15 mouse cellular contexts compared by ENCODE assay signal in the genomic region with DNA sequence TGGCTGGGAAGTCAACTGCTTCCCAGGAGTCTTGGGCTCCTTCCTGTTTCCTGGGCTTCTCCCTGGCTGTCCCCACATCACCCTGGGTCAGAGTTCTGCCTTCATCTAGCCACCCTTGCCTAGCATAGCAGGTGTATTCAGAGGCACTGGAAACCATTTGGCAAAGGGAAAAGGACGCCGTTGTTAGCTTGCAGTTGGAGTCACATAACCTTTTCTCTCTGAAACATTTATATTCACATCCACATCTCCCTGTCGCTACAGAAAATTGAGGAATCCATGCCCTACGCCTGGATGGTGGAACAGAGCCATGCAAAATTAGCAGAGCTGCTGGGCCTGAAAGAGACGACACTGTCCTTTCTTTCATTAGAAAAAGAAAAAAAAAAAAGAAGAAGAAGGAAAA. TPM values are rescaled to one million over a fixed set of nuclear protein-coding genes. Genes with fewer than 3 reads are reported as not detected.
A peak's percentile ranks its signal among the peaks of the same experiment; 100 is the strongest.
DNase-seq lines count a peak whose midpoint lies in the region; ATAC-seq lines count a peak whose summit lies in the region.
"Had no signal": no experiment of that assay in that cellular context is flagged by ENCODE, and none has a peak within 500 bp of the region (broad histone marks: within the 10 kb centered on the region; RNA-seq: fewer than 3 reads in every experiment).

No protein-coding gene starts in this region.

- no peak overlapping the region for H3K9ac ChIP-seq in intestine, embryonic 16.5 days (ENCODE audit: low read depth, low read length)
- H3K9ac ChIP-seq: embryonic facial prominence, embryonic 13.5 days; midbrain, embryonic 12.5 days had no signal

- H3K36me3 ChIP-seq in intestine, embryonic 16.5 days (ENCODE audit: control insufficient read depth, insufficient read depth, low read length): no peaks in the 10 kb centered on the region
- H3K36me3 ChIP-seq: embryonic facial prominence, embryonic 13.5 days; midbrain, embryonic 12.5 days had no signal

- no peak overlapping the region for H3K27ac ChIP-seq in intestine, embryonic 16.5 days (ENCODE audit: low read length)
- H3K27ac ChIP-seq: embryonic facial prominence, embryonic 13.5 days; gastrocnemius, adult 2 months; left cerebral cortex, adult 2 months; midbrain, embryonic 12.5 days had no signal

- no peaks in the 10 kb centered on the region; the same call in 1 of the 2 replicates for H3K9me3 ChIP-seq in intestine, embryonic 16.5 days (ENCODE audit: control insufficient read depth, low read length)
- H3K9me3 ChIP-seq: embryonic facial prominence, embryonic 13.5 days; midbrain, embryonic 12.5 days had no signal

- ATAC-seq in frontal cortex, adult (ENCODE audit: low TSS enrichment): peak; percentile 27; the same call in 1 of the 2 replicates
- ATAC-seq in intestine, embryonic 16.5 days: no peak
- ATAC-seq: lung, postnatal 0 days had no signal

- H3K4me2 ChIP-seq in intestine, embryonic 16.5 days (ENCODE audit: low read depth, low read length): no peak overlapping the region
- H3K4me2 ChIP-seq: embryonic facial prominence, embryonic 13.5 days; liver, embryonic 11.5 days; midbrain, embryonic 12.5 days had no signal

- no peak overlapping the region for H3K4me3 ChIP-seq in intestine, embryonic 16.5 days (ENCODE audit: low read length)
- H3K4me3 ChIP-seq: embryonic facial prominence, embryonic 13.5 days; gastrocnemius, adult 2 months; left cerebral cortex, adult 2 months; midbrain, embryonic 12.5 days had no signal

- no peak for DNase-seq in frontal cortex, postnatal 25 days (ENCODE audit: low spot score in 2 of 2)
- peak; percentile 18 for DNase-seq in right cerebral cortex, adult 18-20 months
- no peak for DNase-seq in right cerebral cortex, postnatal 4 days
- peak; percentile 28 to 54 for DNase-seq in layer of hippocampus, postnatal 10 days (ENCODE audit: low spot score in 2 of 2)
- no peak for DNase-seq in retina, postnatal 1 day
- DNase-seq: cerebellum, postnatal 14 days; gastrocnemius, adult 2 months; kidney, adult 9 months had no signal

- no peaks in the 10 kb centered on the region for H3K27me3 ChIP-seq in intestine, embryonic 16.5 days (replicated peaks; ENCODE audit: control insufficient read depth, insufficient read depth, low read length)
- H3K27me3 ChIP-seq: midbrain, embryonic 12.5 days had no signal

- no peaks in the 10 kb centered on the region for H3K4me1 ChIP-seq in intestine, embryonic 16.5 days (ENCODE audit: control insufficient read depth, insufficient read depth, low read length)
- H3K4me1 ChIP-seq: embryonic facial prominence, embryonic 13.5 days; midbrain, embryonic 12.5 days had no signal

- 78% methylated on average over 5 of the region's 5 CpGs for WGBS in intestine, embryonic 16.5 days

RNA-seq across cellular contexts. Expression of gene Tecta, which starts 17.7 kb away (rescaled TPM):
- 1 to 10 TPM; 1.2 to 2.2 TPM for total RNA-seq in layer of hippocampus, postnatal 10 days (2021)
- polyA plus RNA-seq in intestine, embryonic 16.5 days (2015; fragmentation: Nextera tagmentation; extraction: Ambion mirVana): 0.20 and 0.23 TPM in 2 replicates

Comparison
In these comparisons a context has a peak if more than half of its experiments do, and no peak if none do; other contexts are left out.
1. DNase-seq: peak in right cerebral cortex, adult 18-20 months (single experiment) and layer of hippocampus, postnatal 10 days (2 of 2); none in frontal cortex, postnatal 25 days (0 of 2), right cerebral cortex, postnatal 4 days (single experiment) and retina, postnatal 1 day (single experiment).